Mouse (Mus musculus) left cerebral cortex, adult 11 months (tissue): ENCODE results near the gene Glod4.

ENCODE experiments used
- DNase-seq: peaks from one replicate; pipeline ENCODE4 v3.0.0; 2022; ENCODE audit warnings: low spot score

The Glod4 gene

GRCm38 (mm10) chr11:76146187-76147010 is 97.1 kb downstream of the Glod4 start:
- DNase-seq, result no peak

DNA sequence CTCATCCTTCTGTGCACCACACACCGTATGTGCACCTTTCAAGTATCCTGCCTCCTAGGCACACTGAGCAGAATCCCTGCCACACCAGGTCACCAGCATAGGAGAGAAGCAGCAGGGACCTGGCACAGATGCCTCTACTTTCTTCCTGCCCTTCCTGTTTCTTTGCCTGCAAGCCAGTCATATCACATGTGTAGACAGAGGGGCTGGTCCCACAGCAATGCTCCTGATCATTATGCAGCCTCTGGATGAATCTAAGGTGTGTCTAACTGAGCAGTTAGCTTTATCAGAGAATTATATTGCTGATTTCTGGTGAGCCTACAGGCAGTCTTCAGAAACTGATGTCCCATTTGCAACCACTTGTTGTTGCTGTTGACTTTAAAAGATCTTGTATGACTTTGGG is 98.4 kb downstream of the Glod4 start:
- DNase-seq, result no peak

DNA sequence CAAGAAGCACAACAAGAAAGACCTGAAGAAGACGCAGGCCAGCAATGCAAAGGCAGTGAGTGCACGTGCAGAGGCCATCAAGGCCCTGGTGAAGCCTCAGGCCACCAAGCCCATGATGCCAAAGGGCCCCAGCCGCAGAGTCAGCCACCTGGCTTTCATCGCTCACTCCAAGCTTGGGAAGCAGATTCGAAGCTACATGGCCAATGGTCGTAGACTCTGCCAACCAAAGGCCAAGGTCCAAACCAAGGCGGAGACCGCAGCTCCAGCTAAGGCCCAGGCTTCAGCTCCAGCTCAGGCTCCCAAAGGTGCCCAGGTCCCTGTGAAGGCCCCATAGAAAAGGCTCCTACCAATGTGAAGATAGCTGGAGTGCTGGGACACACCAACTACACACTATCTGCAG is 99.1 kb downstream of the Glod4 start:
- no peak for DNase-seq

- no peak for DNase-seq
Observed at GRCm38 (mm10) chr11:76137996-76138395, 105.5 kb downstream of the Glod4 start.

- no peak for DNase-seq
Observed at GRCm38 (mm10) chr11:76135641-76136437, 107.7 kb downstream of the Glod4 start.

DNA sequence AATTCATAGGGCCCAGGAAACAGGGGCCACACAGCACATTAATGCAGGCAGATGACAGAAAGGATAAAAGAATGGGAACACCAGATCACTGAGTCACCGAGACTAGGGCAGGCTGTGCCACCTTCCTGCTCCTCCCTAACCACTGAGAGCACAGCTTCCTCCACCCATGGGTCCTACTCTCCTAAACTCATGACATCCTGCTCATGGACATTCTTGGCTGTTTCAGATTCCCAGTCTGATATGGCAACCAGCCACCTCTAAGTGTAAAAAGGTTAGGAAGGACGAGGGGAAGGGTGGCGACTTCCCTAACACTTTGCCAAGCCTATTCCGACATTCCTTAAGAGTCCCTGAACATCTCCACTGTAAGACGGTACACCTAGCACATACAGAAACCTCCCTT is 112.7 kb downstream of the Glod4 start:
- DNase-seq, result no peak

GRCm38 (mm10) chr11:76125386-76125785 is 118.1 kb downstream of the Glod4 start:
- no peak for DNase-seq

DNA sequence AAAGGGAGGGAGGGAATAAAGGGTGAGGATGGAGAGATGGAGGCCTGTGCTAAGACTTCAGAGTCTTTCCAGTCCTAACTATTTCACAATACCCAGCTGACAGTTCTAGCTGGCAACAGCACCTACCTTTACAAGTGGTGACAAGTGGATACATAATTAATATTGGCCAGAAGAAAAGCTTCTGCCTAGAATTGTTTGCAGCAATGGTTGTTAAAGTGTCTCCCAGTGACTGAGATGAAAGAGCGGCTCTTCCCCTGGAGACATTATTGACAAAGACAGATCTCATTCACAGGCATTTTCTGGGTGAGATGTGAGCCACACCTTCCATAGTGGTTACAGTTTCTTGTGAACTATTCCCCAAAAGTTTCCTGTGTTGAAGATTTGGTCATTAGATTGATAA is 120.0 kb downstream of the Glod4 start:
- DNase-seq, result no peak

DNA sequence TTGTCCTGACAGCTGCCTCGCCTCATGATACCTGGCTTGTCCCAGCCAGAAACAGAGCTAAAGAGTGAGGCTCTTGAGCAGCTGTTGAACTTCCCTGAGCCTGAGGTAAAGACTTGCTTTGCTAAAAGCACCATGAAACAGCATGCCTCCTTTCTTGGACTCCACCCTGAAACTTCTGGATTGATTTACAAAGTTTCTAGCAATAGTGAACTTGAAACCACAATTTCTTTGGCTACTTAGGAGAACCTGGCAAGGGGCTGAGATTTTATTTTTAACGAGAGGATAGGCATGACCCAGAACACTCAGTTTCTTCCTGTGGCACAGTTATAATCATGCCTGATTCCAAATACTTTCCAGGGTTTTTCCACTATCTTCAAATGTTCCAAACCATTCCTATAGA is 121.0 kb downstream of the Glod4 start:
- no peak for DNase-seq

DNA sequence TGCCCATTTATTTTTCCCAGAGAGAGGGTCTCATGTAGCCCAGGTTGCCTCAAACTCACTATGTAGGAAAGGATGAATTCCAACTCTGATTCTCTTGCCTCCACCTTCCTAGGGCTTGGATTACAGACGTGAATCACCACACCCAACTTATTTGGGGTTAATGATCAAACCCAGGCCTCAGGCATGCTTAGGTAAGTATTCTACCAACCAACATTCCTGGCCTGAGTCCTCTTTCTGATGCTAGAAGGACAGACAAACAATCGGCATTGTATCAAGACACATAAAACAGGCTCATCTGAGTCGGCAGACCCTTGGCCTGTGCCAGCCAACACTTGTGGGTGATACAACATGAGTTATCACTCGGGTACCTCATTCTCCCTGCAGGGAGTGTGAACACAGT is 122.4 kb downstream of the Glod4 start:
- no peak for DNase-seq

DNA sequence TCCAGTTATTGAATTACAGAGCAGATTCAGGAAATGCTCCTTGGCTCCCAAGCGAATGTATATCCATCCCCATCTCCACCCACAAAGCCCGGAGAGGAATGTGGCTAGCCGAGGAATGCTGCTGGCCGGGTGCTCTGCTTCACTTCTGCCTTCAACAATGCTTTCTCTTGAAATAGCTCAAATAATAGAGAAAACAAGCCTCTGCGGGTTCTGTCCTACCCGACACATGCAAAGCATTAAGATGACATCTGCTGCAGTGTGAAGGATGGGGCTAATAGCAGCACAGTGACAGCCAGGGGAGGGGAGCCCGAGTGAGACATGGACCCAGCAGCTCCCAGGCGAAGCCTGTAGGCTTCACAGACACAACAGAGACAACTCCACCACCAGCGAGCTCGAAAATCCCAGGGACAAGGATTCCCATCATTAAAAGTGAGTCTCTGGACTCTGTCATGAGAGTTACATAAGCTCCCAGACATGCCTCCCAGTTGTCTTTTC is 123.1 kb downstream of the Glod4 start:
- no peak for DNase-seq

- no peak for DNase-seq
Observed at GRCm38 (mm10) chr11:76110416-76110815, 133.1 kb downstream of the Glod4 start.

GRCm38 (mm10) chr11:76106551-76107496 is 136.7 kb downstream of the Glod4 start:
- DNase-seq, result no peak

DNA sequence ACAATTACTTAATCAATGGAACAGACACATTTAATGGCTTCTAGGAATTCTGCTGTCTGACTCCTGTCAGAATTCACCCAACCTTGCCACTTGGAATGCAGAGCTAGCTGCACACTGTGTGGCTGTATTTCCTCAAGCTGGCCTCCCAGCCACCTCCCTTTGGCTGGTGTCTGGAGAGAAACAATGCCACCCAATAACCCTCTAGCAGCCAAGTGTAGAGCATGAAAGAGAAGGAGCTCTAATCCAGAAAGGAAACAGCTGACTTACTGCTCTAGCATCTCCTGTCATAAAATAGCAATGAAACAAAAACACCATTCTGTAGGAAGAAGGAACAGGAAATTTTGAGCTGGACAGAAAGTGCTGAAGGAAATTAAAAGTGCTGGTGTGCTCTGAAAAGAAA is 142.4 kb downstream of the Glod4 start:
- no peak for DNase-seq

DNA sequence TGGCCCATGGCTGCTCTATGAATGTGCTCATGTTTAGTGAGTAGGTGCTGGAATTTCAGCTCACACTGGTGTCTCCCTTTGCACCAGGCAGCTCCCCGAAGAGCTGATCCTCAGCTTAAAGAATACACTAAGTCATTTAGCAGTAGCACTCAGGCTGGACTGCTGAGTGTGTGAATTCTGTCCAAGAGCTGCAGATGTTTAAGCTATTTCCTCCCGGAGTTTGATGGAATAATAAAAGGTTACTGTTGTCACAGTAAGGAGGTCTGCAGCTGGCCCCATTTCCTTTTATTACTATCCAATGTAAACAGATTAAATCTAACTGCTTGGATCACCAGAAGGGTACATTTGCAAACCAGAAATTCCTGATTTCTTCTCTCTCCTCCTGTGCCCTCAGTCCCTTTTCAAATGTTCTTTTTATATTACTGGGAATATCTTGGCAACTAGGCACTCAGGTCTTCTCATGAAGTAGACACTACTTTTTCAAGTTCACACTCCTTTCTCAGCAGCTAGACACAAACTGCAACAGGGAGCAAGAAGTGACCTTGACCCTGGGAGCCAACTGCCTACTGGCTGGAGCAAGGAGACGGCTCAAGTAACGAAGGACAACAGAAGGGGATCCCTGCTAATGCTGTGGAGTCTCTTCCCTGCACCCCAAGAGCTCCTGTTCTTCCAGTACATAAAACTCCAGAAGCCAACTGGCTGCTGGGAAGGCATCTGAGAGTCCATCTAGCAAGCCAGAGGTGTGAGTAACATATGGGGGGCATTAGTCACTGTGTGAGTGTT is 144.1 kb downstream of the Glod4 start:
- DNase-seq, result no peak

DNA sequence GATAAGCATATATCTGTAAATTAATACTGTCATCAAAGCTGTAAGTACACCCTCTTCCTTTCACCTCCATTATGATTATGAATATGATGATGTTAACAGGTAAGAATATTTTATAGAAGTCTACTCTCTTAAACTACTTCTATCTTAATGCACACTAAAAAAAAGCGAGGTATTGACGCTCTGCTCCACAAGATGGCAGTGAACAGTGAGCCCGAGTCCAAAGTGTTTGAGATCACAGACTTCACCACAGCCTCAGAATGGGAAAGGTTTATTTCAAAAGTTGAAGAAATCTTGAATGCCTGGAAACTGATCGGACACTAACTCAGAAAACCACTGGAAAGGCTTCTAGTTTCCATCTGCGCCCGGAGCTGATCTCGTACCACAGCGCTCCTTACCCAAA is 149.9 kb downstream of the Glod4 start:
- DNase-seq, result no peak

DNA sequence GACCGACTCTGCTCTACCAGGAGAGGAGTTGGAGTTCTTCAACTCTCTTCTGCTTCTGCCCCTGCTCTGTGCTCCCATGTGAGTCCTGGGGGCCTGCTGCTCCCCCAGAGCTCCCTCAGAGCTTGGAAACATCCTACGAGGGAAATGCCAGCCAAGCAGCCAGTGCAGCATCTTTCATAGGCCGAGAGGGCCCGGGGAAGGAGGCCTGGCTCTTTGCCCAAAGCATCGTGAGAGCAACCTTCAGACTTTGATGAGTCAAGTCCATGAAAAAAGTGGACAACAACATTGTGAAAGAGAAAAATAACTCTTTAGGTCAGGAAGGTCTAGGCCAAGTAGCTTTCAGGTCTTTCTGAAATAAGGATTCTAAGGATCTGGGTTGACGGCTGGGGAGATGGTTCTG is 153.7 kb downstream of the Glod4 start:
- no peak for DNase-seq

DNA sequence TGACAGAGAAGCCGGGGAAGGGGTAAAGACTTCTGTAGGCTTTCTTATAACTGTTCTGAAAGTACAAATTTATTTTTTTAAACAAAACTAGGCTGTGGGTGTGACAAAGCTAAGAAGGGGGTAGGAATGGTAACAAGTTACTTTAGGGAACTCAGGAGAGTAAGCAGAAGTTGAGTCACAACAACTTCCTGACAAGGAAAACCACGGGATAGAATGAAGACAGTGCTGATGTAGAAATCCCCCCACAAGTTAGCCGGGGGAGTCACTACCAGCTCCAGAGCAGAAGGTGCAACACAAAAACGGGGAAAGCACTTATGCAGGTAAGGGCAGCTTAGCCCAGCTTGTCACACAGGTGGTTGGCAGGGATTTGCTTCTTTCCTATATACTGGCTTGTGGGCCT is 155.0 kb downstream of the Glod4 start:
- no peak for DNase-seq

DNA sequence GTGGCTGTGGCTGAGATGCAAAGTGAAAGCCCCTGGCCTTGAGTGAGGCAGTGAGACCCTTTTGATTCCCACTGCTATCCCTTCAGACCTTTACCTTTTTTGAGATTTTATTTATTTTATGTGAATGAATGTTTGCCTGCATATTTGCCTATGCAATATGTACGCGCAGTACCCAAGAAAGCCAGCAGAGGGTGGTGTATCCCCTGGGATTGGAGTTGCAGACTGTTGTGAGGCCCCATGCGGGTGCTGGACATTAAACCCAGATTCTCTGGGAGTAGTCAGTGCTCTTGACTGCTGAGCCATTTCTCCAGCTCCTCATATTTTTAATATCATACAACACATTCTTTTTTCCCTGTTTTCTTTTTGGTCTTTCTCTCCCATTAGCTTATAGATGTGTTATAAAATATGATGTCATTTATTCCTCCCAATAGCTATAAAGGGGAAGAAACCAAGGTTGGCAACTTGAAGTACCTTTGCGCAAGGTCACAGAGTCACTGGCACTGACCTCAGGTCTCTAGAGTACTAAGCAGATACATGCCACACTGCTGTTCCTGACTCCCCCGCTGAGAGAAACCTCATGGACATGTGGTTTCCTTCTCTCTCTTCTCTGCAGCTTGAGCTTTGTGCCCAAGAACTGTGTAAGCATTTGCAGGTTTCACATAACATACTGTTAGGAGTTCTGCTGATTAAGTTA is 157.5 kb downstream of the Glod4 start:
- DNase-seq, result no peak

GRCm38 (mm10) chr11:76084943-76085342 is 158.6 kb downstream of the Glod4 start:
- no peak for DNase-seq

DNA sequence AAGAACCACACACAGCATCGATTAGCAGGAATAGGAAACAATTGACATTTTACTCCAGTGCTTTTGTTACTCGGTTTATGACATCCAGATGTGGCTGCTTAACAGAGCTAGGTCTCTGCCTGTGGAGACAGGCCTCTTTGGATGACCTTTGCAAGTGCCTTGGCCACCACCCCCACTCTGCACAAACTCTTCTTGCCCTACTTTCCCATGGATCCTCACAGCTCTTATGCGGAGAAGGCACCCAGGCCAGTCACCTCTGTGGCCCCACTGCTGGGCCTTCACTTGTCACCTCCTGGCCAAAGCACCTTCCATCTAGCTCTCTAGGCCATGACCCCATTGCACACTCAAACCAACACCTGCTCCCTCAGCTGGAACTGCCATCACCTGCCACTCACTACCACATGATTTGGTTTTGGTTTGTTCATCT is 159.6 kb downstream of the Glod4 start:
- no peak for DNase-seq
